Mouse (Mus musculus) stomach, embryonic 15.5 days (tissue): ENCODE results near the gene Ppm1j. TPM values are rescaled to one million over a fixed set of nuclear protein-coding genes. Genes with fewer than 3 reads are reported as not detected.

Experiments used
- ATAC-seq: fragments of 200-750 bp; cut with Nextera tagmentation; 2 replicates; pipeline ENCODE4 v1.8.0; 2017; ENCODE audit warnings: low read depth, moderate number of reproducible peaks, moderate TSS enrichment; ENCODE audit not compliant: insufficient read depth, low FRiP score
- H3K27ac ChIP-seq: fragments of 300-500 bp; sonication (generic); 2 replicates; pipeline ENCODE4 v1.5.1; 2015; ENCODE audit warnings: mild to moderate bottlenecking, inconsistent platforms
- H3K27me3 ChIP-seq: fragments of 300-500 bp; sonication (generic); replicated peaks from 2 replicates; pipeline ENCODE4 v1.6.1; 2015; ENCODE audit warnings: inconsistent platforms
- H3K36me3 ChIP-seq: fragments of 300-500 bp; sonication (generic); 2 replicates; pipeline ENCODE4 v1.6.1; 2015; ENCODE audit warnings: inconsistent platforms
- H3K4me1 ChIP-seq: fragments of 300-500 bp; sonication (generic); 2 replicates; pipeline ENCODE4 v1.6.1; 2015; ENCODE audit warnings: inconsistent platforms
- H3K4me2 ChIP-seq: fragments of 300-500 bp; sonication (generic); 2 replicates; pipeline ENCODE4 v1.6.1; 2015; ENCODE audit warnings: mild to moderate bottlenecking, inconsistent platforms
- H3K4me3 ChIP-seq: fragments of 300-500 bp; sonication (generic); replicated peaks from 2 replicates; pipeline ENCODE4 v1.5.1; 2015; ENCODE audit warnings: inconsistent platforms
- H3K9ac ChIP-seq: fragments of 300-500 bp; sonication (generic); 2 replicates; pipeline ENCODE4 v1.6.1; 2015; ENCODE audit warnings: inconsistent platforms
- H3K9me3 ChIP-seq: fragments of 300-500 bp; sonication (generic); 2 replicates; pipeline ENCODE4 v1.6.1; 2016; ENCODE audit warnings: inconsistent platforms
- WGBS: fragments of 180-500 bp; shearing (Covaris S2); methylation state at CpG from one replicate; pipeline ENCODE4 v1.1.7; 2015; 5-methylcytosine and 5-hydroxymethylcytosine counted together
- polyA plus RNA-seq: library from polyadenylated mRNA; unstranded; fragments of >200 nt; fragmentation: Nextera tagmentation; extraction: Ambion mirVana; gene quantifications from 2 replicates; pipeline ENCODE4 v1.2.1, GENCODE M21; 2015

Ppm1j gene
- polyA plus RNA-seq, 1 experiment from 2014 or later, result 3.1 TPM

DNA sequence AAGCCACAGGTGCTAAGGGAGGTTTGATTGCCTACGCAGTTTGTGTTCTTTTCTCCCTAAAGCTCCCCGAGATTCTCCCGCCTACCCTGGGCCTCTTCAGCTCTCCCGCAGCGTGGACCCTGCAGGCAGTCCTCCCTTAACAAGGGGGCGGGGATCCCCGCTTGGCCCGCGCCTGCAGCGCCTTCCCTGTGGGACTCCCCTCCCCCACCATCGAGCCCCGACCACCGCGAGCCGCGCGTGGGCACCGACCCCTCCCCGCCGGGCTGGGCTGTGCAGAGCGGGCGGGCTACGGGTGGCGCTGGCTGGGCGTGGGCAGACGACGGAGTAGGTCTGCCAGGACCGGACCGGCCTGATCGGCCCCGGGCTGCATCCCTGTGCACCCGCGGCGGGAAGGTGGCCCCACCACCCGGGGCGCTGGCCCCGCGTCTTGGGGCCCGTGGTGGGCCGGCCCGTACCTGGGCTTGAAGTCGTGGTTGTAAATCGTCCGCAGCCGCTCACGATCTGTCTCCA, 36.7 kb downstream of the Ppm1j start:
- peak overlapping the region; percentile 55 for H3K4me2 ChIP-seq
- peak overlapping the region; percentile 78 for H3K9ac ChIP-seq
- H3K27me3 ChIP-seq, result no peaks in the 10 kb centered on the region
- peak overlapping the region; percentile 91 for H3K4me3 ChIP-seq
- no peaks in the 10 kb centered on the region for H3K9me3 ChIP-seq
- WGBS, result under 1% methylated on average over 44 of the region's 46 CpGs
- peak; percentile 69 for ATAC-seq
- no peaks in the 10 kb centered on the region; the same call in 1 of the 2 replicates for H3K36me3 ChIP-seq
- peak overlapping the region; percentile 95 for H3K27ac ChIP-seq
- peaks cover 12% of the 10 kb centered on the region; the same call in 1 of the 2 replicates for H3K4me1 ChIP-seq

DNA sequence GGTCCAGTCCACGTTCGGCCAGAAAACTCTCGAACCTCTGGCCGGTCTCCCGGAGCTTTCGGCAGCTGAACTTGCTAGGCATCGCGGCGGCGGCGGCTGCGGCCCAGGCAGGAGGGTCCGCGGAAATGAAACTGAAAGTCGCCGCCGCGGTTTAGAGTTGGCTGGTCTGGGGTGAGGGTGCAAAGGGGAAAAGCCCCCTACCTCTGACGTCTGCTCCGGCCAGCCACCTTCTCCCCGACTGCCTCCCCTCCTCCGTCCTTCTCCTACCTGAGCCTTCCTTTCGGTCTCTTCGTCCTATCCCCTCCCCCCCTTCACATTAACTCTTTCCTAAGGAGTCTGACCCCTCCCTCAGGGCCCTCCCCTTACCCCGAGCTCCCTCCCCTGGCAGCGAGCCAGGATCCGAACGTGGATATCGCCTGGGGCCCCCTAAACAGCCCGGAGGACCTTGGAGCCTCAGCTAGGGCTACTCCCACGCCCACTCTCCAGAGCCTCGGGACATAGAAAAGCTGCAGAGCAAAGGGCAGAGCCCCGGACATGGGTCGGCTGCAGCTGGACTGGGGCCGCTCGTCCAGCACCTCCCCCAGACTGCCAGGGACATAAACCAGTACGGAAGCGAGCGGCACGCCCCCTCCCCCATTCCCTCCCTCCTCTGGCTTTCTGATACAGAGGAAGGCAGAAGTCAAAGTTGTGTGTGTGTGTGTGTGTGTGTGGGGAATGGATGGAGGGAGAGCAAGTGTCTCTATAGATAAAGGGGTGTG, 37.3 kb downstream of the Ppm1j start, which contains the start of gene Mov10:
TSS of gene Mov10 (minus strand) at position 573 of the 758 bp plus-strand sequence.
- Histone ChIP-seq H3K4me1 (peaks cover 12% of the 10 kb centered on the region; the same call in 1 of the 2 replicates), H3K27ac (peak within 1 kb of the TSS; percentile 95), H3K9me3 (no peaks in the 10 kb centered on the region), H3K9ac (peak within 1 kb of the TSS; percentile 78), H3K4me2 (peak within 1 kb of the TSS; percentile 55), H3K4me3 (peak within 1 kb of the TSS; percentile 91), H3K27me3 (no peaks in the 10 kb centered on the region), H3K36me3 (no peaks in the 10 kb centered on the region; the same call in 1 of the 2 replicates)
- under 1% methylated on average over 40 of the region's 40 CpGs for WGBS
- peak; percentile 89 for ATAC-seq

DNA sequence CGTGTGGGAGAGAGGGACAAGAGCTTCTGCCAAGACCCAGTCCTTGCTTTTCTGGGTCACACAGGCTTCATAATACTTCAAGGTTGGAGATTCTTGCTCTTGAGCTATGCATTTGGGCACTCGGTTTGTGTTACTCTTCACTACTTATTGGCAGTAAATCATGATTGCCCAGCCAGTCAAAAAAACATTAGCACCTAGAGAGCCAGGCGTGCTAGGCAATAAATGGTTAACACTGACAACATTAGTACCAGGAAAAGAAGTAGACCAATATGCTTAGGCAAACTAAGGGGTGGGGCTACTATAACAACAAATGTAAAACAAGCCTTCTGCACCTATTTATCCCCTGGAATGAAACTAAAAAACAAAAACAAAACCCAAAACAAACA, 37.9 kb downstream of the Ppm1j start:
- H3K9ac ChIP-seq, result no peak overlapping the region
- no peaks in the 10 kb centered on the region for H3K36me3 ChIP-seq
- H3K4me2 ChIP-seq, result peak overlapping the region; percentile 55
- peaks cover 12% of the 10 kb centered on the region; the same call in 1 of the 2 replicates for H3K4me1 ChIP-seq
- H3K27me3 ChIP-seq, result no peaks in the 10 kb centered on the region
- H3K9me3 ChIP-seq, result no peaks in the 10 kb centered on the region
- 4% methylated on average over 3 of the region's 3 CpGs for WGBS
- H3K4me3 ChIP-seq, result peak overlapping the region; percentile 91
- peak overlapping the region; percentile 95 for H3K27ac ChIP-seq
- no peak for ATAC-seq

DNA sequence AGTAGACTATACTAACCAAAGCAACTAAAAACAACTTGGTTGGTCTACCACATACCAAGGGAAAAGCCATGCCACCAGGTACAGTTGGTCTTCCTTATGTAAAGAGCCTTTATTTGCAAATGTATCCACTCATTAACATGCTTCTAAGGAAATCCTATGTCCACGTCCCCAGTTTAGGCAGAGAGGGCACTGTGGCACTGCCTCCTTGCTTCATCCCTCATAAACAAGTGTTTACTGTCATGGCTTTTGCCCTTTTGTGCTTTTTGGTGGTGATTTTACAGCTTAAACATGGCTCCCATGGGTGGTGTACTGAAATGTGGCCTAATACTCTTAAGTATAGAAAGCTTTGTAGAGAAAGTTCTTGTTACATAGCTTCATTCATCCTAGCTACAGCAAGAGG, 39.6 kb downstream of the Ppm1j start:
- Histone ChIP-seq H3K4me3 (no peak overlapping the region), H3K9me3 (no peaks in the 10 kb centered on the region), H3K27me3 (no peaks in the 10 kb centered on the region), H3K9ac (no peak overlapping the region), H3K27ac (no peak overlapping the region), H3K4me2 (no peak overlapping the region), H3K4me1 (peaks cover 12% of the 10 kb centered on the region; the same call in 1 of the 2 replicates), H3K36me3 (no peaks in the 10 kb centered on the region; the same call in 1 of the 2 replicates)
- ATAC-seq, result no peak
- 71% methylated on average over 1 of the region's 1 CpGs for WGBS

GRCm38 (mm10) chr3:104822413-104822812, 41.6 kb downstream of the Ppm1j start:
- Histone ChIP-seq H3K9ac (no peak overlapping the region), H3K4me1 (peaks cover 3% of the 10 kb centered on the region; the same call in 1 of the 2 replicates), H3K9me3 (no peaks in the 10 kb centered on the region), H3K27ac (no peak overlapping the region), H3K4me3 (no peak overlapping the region), H3K36me3 (peaks cover 9% of the 10 kb centered on the region; the same call in 1 of the 2 replicates), H3K27me3 (no peaks in the 10 kb centered on the region), H3K4me2 (no peak overlapping the region)
- ATAC-seq, result no peak
- WGBS, result 72% methylated on average over 3 of the region's 3 CpGs

Other genes with a start within 250 kb of the Ppm1j start
- gene Slc16a1, start 142.4 kb upstream of the Ppm1j start, polyA plus RNA-seq, result 33.7 and 35.6 TPM in 2 replicates
- 0.10 and 0.21 TPM in 2 replicates for gene Fam19a3, start 784 bp downstream of the Ppm1j start, polyA plus RNA-seq
- gene Rhoc, start 7.3 kb downstream of the Ppm1j start, polyA plus RNA-seq, result 156 and 157 TPM in 2 replicates
- gene Mov10, start 37.5 kb downstream of the Ppm1j start, polyA plus RNA-seq, result 86.1 and 95.2 TPM in 2 replicates
- 34.4 and 37.5 TPM in 2 replicates for gene St7l, start 82.9 kb downstream of the Ppm1j start, polyA plus RNA-seq
- gene Capza1, start 83.4 kb downstream of the Ppm1j start, polyA plus RNA-seq, result 178 and 186 TPM in 2 replicates
- 2.8 and 3.6 TPM in 2 replicates for gene Wnt2b, start 180.9 kb downstream of the Ppm1j start, polyA plus RNA-seq